Mouse (Mus musculus) forebrain, postnatal 0 days (tissue): ENCODE measurements at regions not wholly inside any gene's neighbourhood (a gene's known extent, or its start where the extent isn't known, plus 50 kb on each side); places are given as distances from the start of the nearest gene placed in this dataset.

ENCODE experiments used
- ATAC-seq: fragments of 200-750 bp; cut with Nextera tagmentation; 2 replicates; pipeline ENCODE4 v1.8.0; 2017; ENCODE audit warnings: mild to moderate bottlenecking, moderate library complexity
- DNase-seq: peaks from one replicate; pipeline ENCODE4 v3.0.0-alpha.2; 2015
- H3K27ac ChIP-seq: fragments of 300-500 bp; sonication (generic); 2 replicates; pipeline ENCODE4 v1.5.1; 2014; ENCODE audit warnings: low read depth, mild to moderate bottlenecking, antibody characterized with exemption, low read length, moderate library complexity, mixed read lengths
- H3K27me3 ChIP-seq: fragments of 300-500 bp; sonication (generic); 2 replicates; pipeline ENCODE4 v1.6.1; 2014; ENCODE audit warnings: mild to moderate bottlenecking, low read length, mixed read lengths; ENCODE audit not compliant: insufficient read depth
- H3K36me3 ChIP-seq: fragments of 300-500 bp; sonication (generic); 2 replicates; pipeline ENCODE4 v1.6.1; 2014; ENCODE audit warnings: mild to moderate bottlenecking, moderate library complexity; ENCODE audit not compliant: insufficient read depth
- H3K4me1 ChIP-seq: fragments of 300-500 bp; sonication (generic); 2 replicates; pipeline ENCODE4 v1.6.1; 2014; ENCODE audit warnings: antibody characterized with exemption; ENCODE audit not compliant: insufficient read depth
- H3K4me2 ChIP-seq: fragments of 300-500 bp; sonication (generic); 2 replicates; pipeline ENCODE4 v1.6.1; 2014; ENCODE audit warnings: low read depth, mild to moderate bottlenecking, moderate library complexity
- H3K4me3 ChIP-seq: fragments of 300-500 bp; sonication (generic); 2 replicates; pipeline ENCODE4 v1.5.1; 2014; ENCODE audit warnings: low read depth, low read length, mixed read lengths
- H3K9ac ChIP-seq: fragments of 300-500 bp; sonication (generic); 2 replicates; pipeline ENCODE4 v1.6.1; 2014; ENCODE audit warnings: mild to moderate bottlenecking
- H3K9me3 ChIP-seq: fragments of 300-500 bp; sonication (generic); 2 replicates; pipeline ENCODE4 v1.6.1; 2016; ENCODE audit warnings: low read length
- CTCF ChIP-seq: sonication (generic); IDR thresholded peaks from 2 replicates; pipeline ENCODE4 v1.5.1; 2016; ENCODE audit warnings: antibody characterized with exemption, control low read depth, low read depth
- WGBS: fragments of 180-500 bp; shearing (Covaris S2); extraction: QIAGEN DNeasy Blood & Tissue Kit; methylation state at CpG from one replicate; pipeline ENCODE4 v1.1.7; 2014; 5-methylcytosine and 5-hydroxymethylcytosine counted together

GRCm38 (mm10) chr13:15850358-15850757 lies 161.3 kb upstream of the Inhba start:
- ATAC-seq = no peak
- no peak overlapping the region for H3K9ac ChIP-seq

GRCm38 (mm10) chr13:15853022-15853566 lies 158.6 kb upstream of the Inhba start:
- no peaks in the 10 kb centered on the region for H3K9me3 ChIP-seq
- H3K9ac ChIP-seq = no peak overlapping the region
- TF ChIP-seq CTCF = no peak
- H3K27ac ChIP-seq = no peak overlapping the region
- no peak overlapping the region for H3K4me3 ChIP-seq
- no peak for ATAC-seq
- H3K4me1 ChIP-seq = no peaks in the 10 kb centered on the region
- no peaks in the 10 kb centered on the region for H3K36me3 ChIP-seq
- no peak overlapping the region for H3K4me2 ChIP-seq
- DNase-seq = no peak
- no peaks in the 10 kb centered on the region for H3K27me3 ChIP-seq

More at GRCm38 (mm10) chr13:15850358-15850757, 161.3 kb upstream of the Inhba start:
- Histone ChIP-seq H3K4me3 (no peak overlapping the region), H3K4me1 (no peaks in the 10 kb centered on the region), H3K27ac (no peak overlapping the region), H3K36me3 (no peaks in the 10 kb centered on the region), H3K4me2 (no peak overlapping the region), H3K27me3 (no peaks in the 10 kb centered on the region), H3K9me3 (no peaks in the 10 kb centered on the region)
- WGBS = 77% methylated on average over 2 of the region's 2 CpGs
- TF ChIP-seq CTCF = no peak
- DNase-seq = no peak

GRCm38 (mm10) chr13:15862941-15863340 lies 148.7 kb upstream of the Inhba start:
- no peak overlapping the region for H3K9ac ChIP-seq
- no peaks in the 10 kb centered on the region for H3K4me1 ChIP-seq
- no peaks in the 10 kb centered on the region for H3K36me3 ChIP-seq
- H3K27ac ChIP-seq = no peak overlapping the region
- H3K4me2 ChIP-seq = no peak overlapping the region
- H3K4me3 ChIP-seq = no peak overlapping the region
- no peak for ATAC-seq
- no peaks in the 10 kb centered on the region for H3K9me3 ChIP-seq
- no peak for DNase-seq
- TF ChIP-seq CTCF = no peak
- no peaks in the 10 kb centered on the region for H3K27me3 ChIP-seq

GRCm38 (mm10) chr13:15863344-15863743 lies 148.3 kb upstream of the Inhba start:
- H3K9ac ChIP-seq = no peak overlapping the region
- WGBS = 55% methylated on average over 3 of the region's 3 CpGs
- no peaks in the 10 kb centered on the region for H3K9me3 ChIP-seq
- no peaks in the 10 kb centered on the region for H3K36me3 ChIP-seq
- no peaks in the 10 kb centered on the region for H3K4me1 ChIP-seq
- no peak overlapping the region for H3K27ac ChIP-seq
- no peak for TF ChIP-seq CTCF
- no peak overlapping the region for H3K4me3 ChIP-seq
- H3K27me3 ChIP-seq = no peaks in the 10 kb centered on the region
- no peak for ATAC-seq
- no peak for DNase-seq
- no peak overlapping the region for H3K4me2 ChIP-seq

- no peaks in the 10 kb centered on the region for H3K36me3 ChIP-seq
- ATAC-seq (no peak), DNase-seq (no peak)
- H3K27ac ChIP-seq = no peak overlapping the region
- H3K27me3 ChIP-seq = no peaks in the 10 kb centered on the region
- TF ChIP-seq CTCF = no peak
- H3K4me3 ChIP-seq = no peak overlapping the region
- H3K9me3 ChIP-seq = no peaks in the 10 kb centered on the region
- H3K9ac ChIP-seq = no peak overlapping the region
- 64% methylated on average over 5 of the region's 5 CpGs for WGBS
- H3K4me1 ChIP-seq = no peaks in the 10 kb centered on the region
- H3K4me2 ChIP-seq = no peak overlapping the region
These were observed 144.5 kb upstream of the Inhba start for GRCm38 (mm10) chr13:15867046-15867561.

GRCm38 (mm10) chr13:15877606-15878005 lies 134.0 kb upstream of the Inhba start:
- WGBS = 84% methylated on average over 2 of the region's 2 CpGs
- H3K4me3 ChIP-seq = no peak overlapping the region
- no peaks in the 10 kb centered on the region for H3K4me1 ChIP-seq
- no peaks in the 10 kb centered on the region for H3K27me3 ChIP-seq
- ATAC-seq = no peak
- no peaks in the 10 kb centered on the region for H3K9me3 ChIP-seq
- no peak overlapping the region for H3K9ac ChIP-seq
- no peak for DNase-seq
- H3K4me2 ChIP-seq = no peak overlapping the region
- no peak for TF ChIP-seq CTCF
- H3K27ac ChIP-seq = no peak overlapping the region
- H3K36me3 ChIP-seq = no peaks in the 10 kb centered on the region

GRCm38 (mm10) chr13:15879576-15879975 lies 132.1 kb upstream of the Inhba start:
- Histone ChIP-seq H3K4me2 (no peak overlapping the region), H3K27ac (no peak overlapping the region), H3K4me3 (no peak overlapping the region), H3K27me3 (no peaks in the 10 kb centered on the region), H3K9me3 (no peaks in the 10 kb centered on the region), H3K36me3 (no peaks in the 10 kb centered on the region), H3K4me1 (no peaks in the 10 kb centered on the region), H3K9ac (no peak overlapping the region)
- ATAC-seq = no peak
- DNase-seq = no peak
- no peak for TF ChIP-seq CTCF
